Mouse (Mus musculus): ENCODE measurements around the gene Tert. TPM values are rescaled to one million over a fixed set of nuclear protein-coding genes. Genes with fewer than 3 reads are reported as not detected.

Tert gene
- total RNA-seq, 2 experiments from 2014 or later, result 0.30 TPM; not detected in 1

DNA sequence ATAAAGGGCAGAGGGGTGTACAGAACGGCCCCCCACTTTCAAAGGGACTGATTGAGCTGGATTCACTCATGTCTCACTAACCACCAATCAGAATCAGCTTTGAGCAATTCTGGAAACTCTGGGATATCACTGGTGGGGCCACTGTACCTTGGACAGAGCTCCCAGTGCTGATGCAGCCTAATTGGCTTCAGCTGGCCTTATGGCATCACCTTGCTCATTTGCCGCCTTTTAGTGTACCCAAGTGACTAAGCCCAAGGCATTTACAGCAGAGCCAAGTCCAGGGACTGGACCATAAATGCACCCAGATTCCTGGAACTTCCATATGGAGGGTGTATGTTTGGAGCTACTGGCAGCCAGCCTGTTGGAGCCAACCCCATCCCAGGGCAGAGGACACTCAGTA is 32.2 kb downstream of the Tert start:
- intact Hi-C loops (cut with DNase I), result no loop called here
- DNase-seq, result no peak

GRCm38 (mm10) chr13:73660163-73660695 is 33.5 kb downstream of the Tert start:
- DNase-seq, result no peak
- intact Hi-C loops (cut with DNase I), result no loop called here

- intact Hi-C loops (cut with DNase I), result no loop called here
- DNase-seq, result no peak
These were observed 48.5 kb downstream of the Tert start for GRCm38 (mm10) chr13:73675161-73675560.

- DNase-seq, result no peak
- intact Hi-C loops (cut with DNase I), result no loop called here
These were observed 51.1 kb downstream of the Tert start, which contains the start of gene Slc6a18 for GRCm38 (mm10) chr13:73677853-73678252. Gene Slc6a18 (minus strand): TSS chr13:73678023.

- no peak for DNase-seq
- intact Hi-C loops (cut with DNase I), result no loop called here
These were observed 52.6 kb downstream of the Tert start for GRCm38 (mm10) chr13:73679311-73679710.

DNA sequence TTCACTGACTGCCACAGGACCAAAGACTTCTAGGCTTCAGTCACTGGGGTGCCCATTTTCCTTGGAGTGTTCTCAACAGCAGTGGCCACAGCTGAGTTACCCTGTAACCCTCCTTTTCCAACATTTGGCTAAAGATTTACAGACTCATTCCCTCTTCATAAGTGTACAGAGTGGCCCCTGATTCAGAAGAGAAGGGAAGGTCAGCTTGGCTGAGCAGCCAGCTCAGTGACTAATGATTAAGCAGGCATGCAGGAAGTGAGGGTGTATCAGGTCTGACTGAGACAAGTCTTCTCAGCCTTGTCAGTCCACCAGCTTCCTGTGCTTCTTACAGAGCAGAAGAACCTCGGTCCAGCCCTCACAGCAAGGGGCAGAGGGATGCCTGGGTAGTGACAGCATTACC is 53.7 kb downstream of the Tert start:
- intact Hi-C loops (cut with DNase I), result loop anchor here (10.0 kb wide), 1 partner anchor 256 kb away; no protein-coding TSS in a partner anchor
- DNase-seq, result no peak

DNA sequence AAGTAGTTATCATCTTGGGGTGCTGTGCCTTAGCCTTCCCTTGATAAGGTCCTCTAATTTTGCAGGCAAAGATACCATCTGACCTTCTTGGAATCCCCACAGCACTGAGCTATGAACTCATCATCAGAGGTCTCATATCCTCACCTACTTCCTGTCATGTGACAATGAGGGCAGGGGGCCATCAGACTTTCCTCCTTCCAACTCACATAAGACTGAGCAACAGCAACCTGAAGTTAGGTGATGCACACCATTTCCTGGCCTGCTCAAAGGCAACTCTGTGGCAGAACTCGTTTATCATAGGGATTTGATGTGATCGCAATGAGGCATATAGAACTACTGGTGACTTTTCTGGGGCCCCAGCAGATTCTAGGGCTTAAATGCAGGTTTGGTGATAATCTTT is 55.5 kb downstream of the Tert start:
- intact Hi-C loops (cut with DNase I), result loop anchor here (10.0 kb wide), 1 partner anchor 257 kb away; no protein-coding TSS in a partner anchor

DNA sequence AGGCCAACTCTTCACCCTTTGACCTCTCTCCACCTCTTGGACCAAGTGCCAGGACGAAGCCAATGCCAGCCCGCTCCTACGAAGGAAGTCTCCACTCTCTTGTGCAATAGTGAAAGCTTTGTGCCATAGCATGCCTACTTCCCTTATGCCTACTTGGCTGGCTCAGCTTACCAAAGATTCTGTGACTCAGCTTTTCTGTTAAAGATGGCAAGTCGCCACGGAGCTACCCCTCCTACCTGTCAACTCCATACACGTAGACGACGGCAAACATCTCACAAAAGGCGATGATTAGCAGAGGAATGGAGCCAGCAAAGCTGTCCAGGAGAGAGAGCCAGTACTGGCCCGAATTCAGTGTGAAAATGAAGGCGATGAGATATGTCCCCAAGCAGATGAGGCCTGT is 57.0 kb downstream of the Tert start:
- intact Hi-C loops (cut with DNase I), result loop anchor here (10.0 kb wide), 1 partner anchor 259 kb away; no protein-coding TSS in a partner anchor
- no peak for DNase-seq

More for the DNA sequence above, 55.5 kb downstream of the Tert start:
- no peak for DNase-seq

GRCm38 (mm10) chr13:73684412-73684811 is 57.7 kb downstream of the Tert start:
- intact Hi-C loops (cut with DNase I), result loop anchor here (10.0 kb wide), 1 partner anchor 260 kb away; no protein-coding TSS in a partner anchor
- no peak for DNase-seq

- DNase-seq, result no peak
These were observed 58.8 kb downstream of the Tert start for GRCm38 (mm10) chr13:73685502-73685901.

GRCm38 (mm10) chr13:73687601-73688000 is 60.9 kb downstream of the Tert start:
- intact Hi-C loops (cut with DNase I), result loop anchor here (10.0 kb wide), 1 partner anchor 263 kb away; no protein-coding TSS in a partner anchor
- no peak for DNase-seq

More at GRCm38 (mm10) chr13:73685502-73685901, 58.8 kb downstream of the Tert start:
- intact Hi-C loops (cut with DNase I), result loop anchor here (10.0 kb wide), 1 partner anchor 261 kb away; no protein-coding TSS in a partner anchor

GRCm38 (mm10) chr13:73688934-73689333 is 62.2 kb downstream of the Tert start:
- DNase-seq, result no peak
- intact Hi-C loops (cut with DNase I), result loop anchor here (10.0 kb wide), 1 partner anchor 264 kb away; no protein-coding TSS in a partner anchor

GRCm38 (mm10) chr13:73692249-73692868 is 65.6 kb downstream of the Tert start:
- intact Hi-C loops (cut with DNase I), result loop anchor here (2.0 kb wide), 1 partner anchor 180 kb away; no protein-coding TSS in a partner anchor
- peak in 1 of 2 experiments; percentile 48 for DNase-seq

- intact Hi-C loops (cut with DNase I), result loop anchor here (2.0 kb wide), 1 partner anchor 181 kb away; no protein-coding TSS in a partner anchor
- no peak for DNase-seq
These were observed 66.6 kb downstream of the Tert start for GRCm38 (mm10) chr13:73693333-73693732.

DNA sequence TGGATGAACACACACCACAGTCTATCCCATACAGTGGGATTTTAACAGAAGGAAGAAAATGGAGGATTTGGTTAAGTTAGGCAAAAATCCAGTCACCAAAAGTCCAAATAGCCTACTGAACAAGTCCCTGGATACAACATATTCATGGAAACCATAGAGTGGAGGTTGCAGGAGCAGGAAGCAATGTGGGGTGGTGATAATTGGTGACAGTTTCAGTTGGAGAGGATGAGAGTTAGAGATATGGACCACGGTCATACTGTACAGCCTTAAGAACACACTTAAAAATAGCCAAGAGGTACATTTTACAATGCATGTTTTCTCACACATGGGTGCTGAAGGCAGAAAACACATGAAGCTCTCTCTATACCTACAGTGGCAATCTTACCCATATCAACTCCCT is 68.3 kb downstream of the Tert start:
- intact Hi-C loops (cut with DNase I), result no loop called here

GRCm38 (mm10) chr13:73696529-73696928 is 69.8 kb downstream of the Tert start:
- intact Hi-C loops (cut with DNase I), result no loop called here
- DNase-seq, result no peak

More for the DNA sequence above, 68.3 kb downstream of the Tert start:
- DNase-seq, result no peak

Other genes starting within 250 kb of the Tert start
- 1 to 10 TPM; 2.7 TPM for gene Lpcat1, start 159.7 kb upstream of the Tert start, total RNA-seq (2021)
- not detected for gene Slc6a3, start 90.2 kb upstream of the Tert start, total RNA-seq (2021)
- gene Clptm1l, start 22.9 kb upstream of the Tert start, total RNA-seq (2021), result 10 to 100 TPM; 28.8 to 30.1 TPM
- gene Slc6a18, start 51.1 kb downstream of the Tert start, total RNA-seq (2021), result not detected
- not detected for gene Slc6a19, start 78.0 kb downstream of the Tert start, total RNA-seq (2021)
- 1 to 10 TPM; 4.3 to 5.5 TPM for gene Slc12a7, start 106.2 kb downstream of the Tert start, total RNA-seq (2021)
- 1 to 10 TPM; 1.1 to 1.6 TPM for gene Nkd2, start 220.7 kb downstream of the Tert start, total RNA-seq (2021)